Mouse (Mus musculus) lung, postnatal 0 days (tissue): Measurements from ENCODE around the gene St3gal3. TPM values are rescaled to one million over a fixed set of nuclear protein-coding genes. Genes with fewer than 3 reads are reported as not detected.

ENCODE experiments used
- ATAC-seq: fragments of 200-750 bp; cut with Nextera tagmentation; 2 replicates; pipeline ENCODE4 v1.8.0; 2017; ENCODE audit warnings: moderate library complexity
- DNase-seq: peaks from one replicate; pipeline ENCODE4 v3.0.0-alpha.2; 2016; ENCODE audit warnings: low spot score
- H3K27ac ChIP-seq: fragments of 300-500 bp; sonication (generic); 2 replicates; pipeline ENCODE4 v1.5.1; 2014; ENCODE audit warnings: antibody characterized with exemption, mild to moderate bottlenecking, low read length, mixed read lengths
- H3K27me3 ChIP-seq: fragments of 300-500 bp; sonication (generic); replicated peaks from 2 replicates; pipeline ENCODE4 v1.6.1; 2014; ENCODE audit warnings: low read length, mixed read lengths; ENCODE audit not compliant: insufficient read depth
- H3K36me3 ChIP-seq: fragments of 300-500 bp; sonication (generic); 2 replicates; pipeline ENCODE4 v1.6.1; 2014; ENCODE audit warnings: low read length, mixed read lengths; ENCODE audit not compliant: insufficient read depth
- H3K4me1 ChIP-seq: fragments of 300-500 bp; sonication (generic); 2 replicates; pipeline ENCODE4 v1.6.1; 2014; ENCODE audit warnings: antibody characterized with exemption, low read depth, low read length, mixed read lengths; ENCODE audit not compliant: insufficient read depth
- H3K4me2 ChIP-seq: fragments of 300-500 bp; sonication (generic); replicated peaks from 2 replicates; pipeline ENCODE4 v1.6.1; 2014; ENCODE audit warnings: low read depth, mild to moderate bottlenecking, low read length, moderate library complexity, mixed read lengths
- H3K4me3 ChIP-seq: fragments of 300-500 bp; sonication (generic); 2 replicates; pipeline ENCODE4 v1.5.1; 2014; ENCODE audit warnings: low read depth, low read length
- H3K9ac ChIP-seq: fragments of 300-500 bp; sonication (generic); replicated peaks from 2 replicates; pipeline ENCODE4 v1.6.1; 2014; ENCODE audit warnings: low read depth, mild to moderate bottlenecking
- H3K9me3 ChIP-seq: fragments of 300-500 bp; sonication (generic); 2 replicates; pipeline ENCODE4 v1.6.1; 2016; ENCODE audit warnings: low read length, mixed read lengths
- CTCF ChIP-seq: IDR thresholded peaks from 2 replicates; pipeline ENCODE4 v1.5.1; 2016; ENCODE audit warnings: antibody characterized with exemption, mild to moderate bottlenecking
- EP300 ChIP-seq: IDR thresholded peaks from 2 replicates; pipeline ENCODE4 v1.6.1; 2016; ENCODE audit warnings: antibody characterized with exemption, mild to moderate bottlenecking, control low read depth
- WGBS: fragments of 180-500 bp; shearing (Covaris S2); extraction: QIAGEN DNeasy Blood & Tissue Kit; methylation state at CpG from one replicate; pipeline ENCODE4 v1.1.7; 2014; 5-methylcytosine and 5-hydroxymethylcytosine counted together
- polyA plus RNA-seq: library from polyadenylated mRNA; unstranded; fragments of >200 nt; fragmentation: Nextera tagmentation; extraction: Ambion mirVana; gene quantifications from 2 replicates; pipeline ENCODE4 v1.2.1, GENCODE M21; 2015

St3gal3 gene
- polyA plus RNA-seq, 1 experiment from 2014 or later: 4.5 TPM

DNA sequence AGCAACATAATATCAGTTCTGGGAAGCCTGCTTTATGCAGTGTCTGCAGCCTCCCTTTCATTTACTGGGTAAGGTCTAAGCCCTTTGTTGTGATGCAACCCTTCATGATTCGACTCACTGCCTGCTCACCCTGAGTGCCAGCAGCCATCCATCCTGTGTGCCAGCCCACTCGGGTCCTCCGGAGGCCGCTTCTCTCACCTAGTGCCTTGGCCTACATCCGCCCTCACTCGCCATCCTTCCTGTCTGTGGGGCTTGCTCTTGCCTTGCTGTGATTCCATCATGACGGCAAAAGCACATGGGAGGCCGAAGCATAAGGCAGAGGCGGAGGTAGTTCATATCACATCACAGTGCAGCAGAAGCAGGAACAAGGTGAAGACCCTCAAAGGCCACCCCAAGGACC, 56.1 kb downstream of the St3gal3 start:
- DNase-seq (no peak), ATAC-seq (no peak)
- Histone ChIP-seq H3K4me2 (no peak overlapping the region), H3K36me3 (no peaks in the 10 kb centered on the region), H3K9ac (no peak overlapping the region), H3K27ac (no peak overlapping the region), H3K9me3 (no peaks in the 10 kb centered on the region), H3K4me3 (no peak overlapping the region), H3K4me1 (no peaks in the 10 kb centered on the region), H3K27me3 (no peaks in the 10 kb centered on the region)
- no peak for TF ChIP-seq EP300
- TF ChIP-seq CTCF: no peak
- 90% methylated on average over 9 of the region's 9 CpGs for WGBS

DNA sequence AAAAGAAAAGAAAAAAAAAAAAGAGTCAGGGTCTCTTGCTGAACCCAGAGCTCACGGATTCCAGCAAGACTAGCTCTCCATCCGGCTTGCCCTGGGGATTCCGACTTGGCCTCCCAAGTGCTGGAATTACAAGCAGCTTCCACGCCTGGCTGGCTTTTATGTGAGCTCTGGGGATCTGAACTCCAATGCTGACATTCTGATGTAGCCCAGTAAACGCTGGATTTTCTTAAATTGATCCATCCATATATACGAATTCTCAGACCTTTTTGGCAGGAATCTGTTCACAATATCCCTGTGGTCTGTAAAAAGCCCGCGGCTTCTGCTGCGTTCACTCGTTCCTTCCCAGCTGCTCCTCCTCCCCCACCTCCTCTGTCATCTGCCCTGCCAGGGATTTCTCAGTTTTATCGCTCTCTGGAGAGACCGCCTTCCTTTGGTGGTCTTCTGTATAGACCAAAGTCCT, 57.4 kb downstream of the St3gal3 start:
- 62% methylated on average over 12 of the region's 12 CpGs for WGBS
- TF ChIP-seq CTCF (no peak), EP300 (no peak)
- no peaks in the 10 kb centered on the region for H3K9me3 ChIP-seq
- H3K4me2 ChIP-seq: no peak overlapping the region
- H3K9ac ChIP-seq: no peak overlapping the region
- no peak for DNase-seq
- no peaks in the 10 kb centered on the region for H3K4me1 ChIP-seq
- H3K27ac ChIP-seq: no peak overlapping the region
- no peaks in the 10 kb centered on the region for H3K36me3 ChIP-seq
- no peaks in the 10 kb centered on the region for H3K27me3 ChIP-seq
- no peak overlapping the region for H3K4me3 ChIP-seq
- ATAC-seq: no peak

DNA sequence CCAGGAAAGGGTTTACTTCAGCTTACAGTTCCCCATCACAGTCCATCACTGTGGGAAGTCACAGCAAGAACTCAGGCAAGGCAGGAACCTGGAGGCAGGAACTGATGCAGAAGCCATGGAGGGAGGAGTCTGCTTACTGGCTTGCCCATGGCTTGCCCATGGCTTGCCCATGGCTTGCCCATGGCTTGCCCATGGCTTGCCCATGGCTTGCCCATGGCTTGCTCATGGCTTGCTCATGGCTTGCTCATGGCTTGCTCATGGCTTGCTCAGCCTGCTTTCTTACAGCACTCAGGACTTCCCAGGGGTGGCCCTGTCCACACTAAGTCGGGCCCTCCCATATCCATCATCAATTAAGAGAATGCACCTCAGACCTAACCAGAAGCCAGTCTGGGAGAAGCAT, 58.1 kb downstream of the St3gal3 start:
- Histone ChIP-seq H3K27ac (no peak overlapping the region), H3K4me2 (no peak overlapping the region), H3K36me3 (no peaks in the 10 kb centered on the region), H3K4me3 (no peak overlapping the region), H3K9ac (no peak overlapping the region), H3K4me1 (no peaks in the 10 kb centered on the region), H3K27me3 (no peaks in the 10 kb centered on the region), H3K9me3 (no peaks in the 10 kb centered on the region)
- TF ChIP-seq EP300: no peak
- TF ChIP-seq CTCF: no peak
- WGBS: 85% methylated on average over 1 of the region's 1 CpGs
- DNase-seq (no peak), ATAC-seq (no peak)

DNA sequence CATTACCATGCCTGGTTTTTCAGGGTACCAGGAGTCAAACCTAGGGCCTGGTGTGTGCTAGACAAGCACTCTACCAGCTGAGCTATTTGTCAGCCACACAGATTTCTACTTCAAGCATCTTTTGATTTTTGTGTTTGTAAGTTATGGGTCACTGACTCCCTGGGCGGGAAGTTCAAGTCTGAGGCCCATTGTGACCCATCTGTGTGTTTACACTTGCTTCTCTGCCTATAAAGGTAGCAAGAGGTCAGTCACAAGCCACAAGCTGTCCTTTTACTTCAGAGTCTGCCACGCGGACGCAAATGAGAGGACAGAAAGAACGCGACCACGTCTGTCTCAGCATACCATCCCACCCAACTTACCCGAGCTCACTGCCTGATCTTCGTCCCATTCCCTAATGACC, 59.4 kb downstream of the St3gal3 start:
- Histone ChIP-seq H3K9ac (no peak overlapping the region), H3K36me3 (no peaks in the 10 kb centered on the region), H3K27me3 (no peaks in the 10 kb centered on the region), H3K27ac (no peak overlapping the region), H3K9me3 (no peaks in the 10 kb centered on the region), H3K4me3 (no peak overlapping the region), H3K4me1 (no peaks in the 10 kb centered on the region), H3K4me2 (no peak overlapping the region)
- no peak for TF ChIP-seq EP300
- TF ChIP-seq CTCF: no peak
- 89% methylated on average over 9 of the region's 9 CpGs for WGBS
- no peak for ATAC-seq
- no peak for DNase-seq

DNA sequence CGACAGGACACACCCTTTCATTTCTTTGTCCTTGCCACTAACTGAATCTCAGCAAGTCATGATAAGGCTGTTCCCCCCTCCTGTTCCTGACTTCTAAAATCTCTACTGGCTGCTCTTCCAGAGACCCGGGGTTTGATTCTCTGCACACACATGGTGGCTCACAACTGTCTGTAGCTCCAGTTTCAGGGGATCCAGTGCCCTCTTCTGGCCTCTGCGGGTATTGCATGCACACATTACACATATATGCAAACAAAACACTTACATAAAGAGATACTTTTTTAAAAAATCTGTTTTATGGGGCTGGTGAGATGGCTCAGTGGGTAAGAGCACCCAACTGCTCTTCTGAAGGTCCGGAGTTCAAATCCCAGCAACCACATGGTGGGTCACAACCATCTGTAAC, 60.5 kb downstream of the St3gal3 start:
- 87% methylated on average over 4 of the region's 4 CpGs for WGBS
- no peak overlapping the region for H3K27ac ChIP-seq
- H3K4me2 ChIP-seq: no peak overlapping the region
- no peaks in the 10 kb centered on the region for H3K4me1 ChIP-seq
- H3K36me3 ChIP-seq: no peaks in the 10 kb centered on the region
- H3K27me3 ChIP-seq: no peaks in the 10 kb centered on the region
- H3K9ac ChIP-seq: no peak overlapping the region
- DNase-seq: no peak
- no peak for ATAC-seq
- no peak for TF ChIP-seq EP300
- peak; percentile 52 for TF ChIP-seq CTCF
- H3K9me3 ChIP-seq: no peaks in the 10 kb centered on the region
- H3K4me3 ChIP-seq: no peak overlapping the region

DNA sequence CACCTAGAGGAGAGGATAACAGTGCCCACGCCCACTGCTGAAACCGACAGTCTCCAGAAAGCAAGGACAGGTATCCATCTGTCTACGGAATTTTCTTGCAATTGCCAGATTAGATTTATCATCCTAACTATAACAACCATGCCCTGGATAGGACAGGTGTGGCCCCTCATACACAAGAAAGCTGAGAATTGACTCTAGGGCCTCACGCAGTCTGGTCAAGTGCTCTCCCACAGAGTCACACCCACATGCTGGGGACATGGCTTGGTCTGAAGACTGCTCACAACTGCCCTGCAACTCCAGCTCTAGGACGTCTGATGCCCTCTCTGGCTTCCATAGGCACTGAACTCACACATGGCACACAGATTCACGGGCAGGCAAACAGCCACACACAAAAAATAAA, 61.6 kb downstream of the St3gal3 start:
- ATAC-seq (no peak), DNase-seq (no peak)
- TF ChIP-seq EP300 (no peak), CTCF (no peak)

DNA sequence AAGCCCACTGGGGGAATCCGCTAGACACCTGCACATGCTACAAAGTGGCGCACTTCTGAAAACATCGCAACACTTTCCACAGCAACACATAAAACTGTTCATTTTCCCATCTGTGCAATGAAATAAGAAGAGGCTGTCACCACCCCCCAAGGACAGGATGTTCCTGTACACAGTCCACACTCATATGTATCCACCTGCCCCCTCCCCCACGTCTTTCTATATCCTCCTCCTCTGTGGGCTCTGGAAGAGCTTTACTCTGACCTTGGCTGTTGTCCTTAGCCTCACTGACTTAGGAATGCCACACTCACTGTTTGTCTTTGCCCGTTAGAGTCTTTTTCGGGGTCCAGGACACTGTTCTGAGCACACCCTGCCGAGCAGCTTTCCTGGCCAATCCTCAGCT, 62.8 kb downstream of the St3gal3 start:
- H3K4me1 ChIP-seq: no peaks in the 10 kb centered on the region
- ATAC-seq: no peak
- H3K4me2 ChIP-seq: no peak overlapping the region
- H3K4me3 ChIP-seq: no peak overlapping the region
- no peaks in the 10 kb centered on the region for H3K36me3 ChIP-seq
- no peak overlapping the region for H3K9ac ChIP-seq
- no peak for TF ChIP-seq EP300
- no peak for TF ChIP-seq CTCF
- DNase-seq: no peak
- H3K27ac ChIP-seq: no peak overlapping the region
- H3K9me3 ChIP-seq: no peaks in the 10 kb centered on the region
- H3K27me3 ChIP-seq: no peaks in the 10 kb centered on the region
- 77% methylated on average over 7 of the region's 7 CpGs for WGBS

More for the DNA sequence above, 61.6 kb downstream of the St3gal3 start:
- H3K36me3 ChIP-seq: no peaks in the 10 kb centered on the region
- H3K4me3 ChIP-seq: no peak overlapping the region
- H3K9ac ChIP-seq: no peak overlapping the region
- H3K4me1 ChIP-seq: no peaks in the 10 kb centered on the region
- no peak overlapping the region for H3K4me2 ChIP-seq
- no peaks in the 10 kb centered on the region for H3K27me3 ChIP-seq
- H3K27ac ChIP-seq: no peak overlapping the region
- H3K9me3 ChIP-seq: no peaks in the 10 kb centered on the region
- 81% methylated on average over 6 of the region's 6 CpGs for WGBS
